Comparison of ENCODE assay signal across 13 mouse cellular contexts in genomic region chr10:105402481-105402779, GRCm38 (mm10).
DNase-seq lines count a peak whose midpoint lies in the region; ATAC-seq and TF ChIP-seq lines count a peak whose summit lies in the region.
"Had no signal": no experiment of that assay in that cellular context is flagged by ENCODE, and none has a peak within 500 bp of the region (broad histone marks: within the 10 kb centered on the region; RNA-seq: fewer than 3 reads in every experiment).

No protein-coding gene starts in this region.

- WGBS in forebrain, embryonic 13.5 days: 33% methylated on average over 5 of the region's 5 CpGs
- 45% methylated on average over 5 of the region's 5 CpGs for WGBS in hindbrain, embryonic 12.5 days
- 23% methylated on average over 5 of the region's 5 CpGs for WGBS in midbrain, embryonic 15.5 days

- intact Hi-C loops in left cerebral cortex, postnatal 10 days (cut with DNase I): loop anchor here (10.0 kb wide), 1 partner anchor 172 kb away; the partner anchor contains the start of gene Tmtc2

- peak; percentile 90 for ATAC-seq in forebrain, embryonic 13.5 days
- peak; percentile 80 for ATAC-seq in hindbrain, embryonic 12.5 days (ENCODE audit: low FRiP score)
- ATAC-seq in midbrain, embryonic 15.5 days (replicated peaks): peak; percentile 78
- ATAC-seq: liver, postnatal 0 days had no signal

- no peak for TF ChIP-seq CTCF in layer of hippocampus, adult 2 months (conservative IDR thresholded peaks at IDR 0.05)

- no peak for DNase-seq in layer of hippocampus, adult 2 months (ENCODE audit: low spot score in 2 of 2)
- no peak for DNase-seq in layer of hippocampus, postnatal 10 days (ENCODE audit: low spot score in 2 of 2)
- DNase-seq in embryo, embryonic 9.5 days (ENCODE audit: extremely low spot score): no peak
- no peak for DNase-seq in left cerebral cortex, postnatal 10 days (ENCODE audit: extremely low spot score in 1 of 2, low spot score in 2 of 2)
- DNase-seq: adrenal gland, postnatal 10 days; kidney, adult 8-10 months; liver, postnatal 0 days; spleen, adult 18-20 months had no signal

- peak overlapping the region; percentile 39 for H3K4me2 ChIP-seq in forebrain, embryonic 13.5 days
- peak overlapping the region; percentile 32; the same call in 1 of the 2 replicates for H3K4me2 ChIP-seq in hindbrain, embryonic 12.5 days (replicated peaks)
- peak overlapping the region; percentile 27 for H3K4me2 ChIP-seq in midbrain, embryonic 15.5 days
- H3K4me2 ChIP-seq: neural tube, embryonic 15.5 days; stomach, embryonic 15.5 days had no signal

- H3K9ac ChIP-seq in forebrain, embryonic 13.5 days: 0 out of 2 replicates have a peak overlapping the region, but pooled peaks have one; percentile 34
- no peak overlapping the region for H3K9ac ChIP-seq in hindbrain, embryonic 12.5 days
- H3K9ac ChIP-seq in midbrain, embryonic 15.5 days: no peak overlapping the region
- H3K9ac ChIP-seq: liver, postnatal 0 days; neural tube, embryonic 15.5 days; stomach, embryonic 15.5 days had no signal

- no peaks in the 10 kb centered on the region for H3K27me3 ChIP-seq in forebrain, embryonic 13.5 days
- H3K27me3 ChIP-seq in hindbrain, embryonic 12.5 days: no peaks in the 10 kb centered on the region
- H3K27me3 ChIP-seq in midbrain, embryonic 15.5 days (replicated peaks): no peaks in the 10 kb centered on the region
- H3K27me3 ChIP-seq: neural tube, embryonic 15.5 days; stomach, embryonic 15.5 days had no signal

- no peaks in the 10 kb centered on the region for H3K36me3 ChIP-seq in forebrain, embryonic 13.5 days (ENCODE audit: poor library complexity, severe bottlenecking)
- no peaks in the 10 kb centered on the region for H3K36me3 ChIP-seq in hindbrain, embryonic 12.5 days
- no peaks in the 10 kb centered on the region for H3K36me3 ChIP-seq in midbrain, embryonic 15.5 days (replicated peaks)
- H3K36me3 ChIP-seq: neural tube, embryonic 15.5 days; stomach, embryonic 15.5 days had no signal

- H3K4me1 ChIP-seq in forebrain, embryonic 13.5 days: peaks cover 13% of the 10 kb centered on the region
- H3K4me1 ChIP-seq in hindbrain, embryonic 12.5 days: peaks cover 12% of the 10 kb centered on the region
- H3K4me1 ChIP-seq in midbrain, embryonic 15.5 days: 0 out of 2 replicates have a peak, but pooled peaks cover 5% of the 10 kb centered on the region

- H3K9me3 ChIP-seq in forebrain, embryonic 13.5 days (replicated peaks): no peaks in the 10 kb centered on the region
- H3K9me3 ChIP-seq in hindbrain, embryonic 12.5 days (replicated peaks): no peaks in the 10 kb centered on the region
- H3K9me3 ChIP-seq in midbrain, embryonic 15.5 days: no peaks in the 10 kb centered on the region
- H3K9me3 ChIP-seq: neural tube, embryonic 15.5 days; stomach, embryonic 15.5 days had no signal

- peak overlapping the region; percentile 23 for H3K4me3 ChIP-seq in layer of hippocampus, adult 2 months
- H3K4me3 ChIP-seq in forebrain, embryonic 13.5 days: peak overlapping the region; percentile 6; the same call in 1 of the 2 replicates
- H3K4me3 ChIP-seq in hindbrain, embryonic 12.5 days: no peak overlapping the region
- no peak overlapping the region for H3K4me3 ChIP-seq in midbrain, embryonic 15.5 days
- H3K4me3 ChIP-seq: neural tube, embryonic 15.5 days; stomach, embryonic 15.5 days had no signal

- peak overlapping the region; percentile 52 for H3K27ac ChIP-seq in layer of hippocampus, adult 2 months
- H3K27ac ChIP-seq in forebrain, embryonic 13.5 days: 0 out of 2 replicates have a peak overlapping the region, but pooled peaks have one; percentile 25
- H3K27ac ChIP-seq in hindbrain, embryonic 12.5 days: 0 out of 2 replicates have a peak overlapping the region, but pooled peaks have one; percentile 30
- peak overlapping the region; percentile 45 for H3K27ac ChIP-seq in midbrain, embryonic 15.5 days
- H3K27ac ChIP-seq: neural tube, embryonic 15.5 days; stomach, embryonic 15.5 days had no signal

Comparison
In these comparisons a context has a peak if more than half of its experiments do, and no peak if none do; other contexts are left out.
1. H3K4me3 ChIP-seq: peak in layer of hippocampus, adult 2 months (single experiment) and forebrain, embryonic 13.5 days (single experiment); none in hindbrain, embryonic 12.5 days (single experiment) and midbrain, embryonic 15.5 days (single experiment).
2. Peak in every context shown above with its lines, with median percentiles within 50 percentile points of each other: H3K27ac ChIP-seq, ATAC-seq and H3K4me2 ChIP-seq.